Comparison of ENCODE assay signal across 8 mouse cellular contexts in the genomic region with DNA sequence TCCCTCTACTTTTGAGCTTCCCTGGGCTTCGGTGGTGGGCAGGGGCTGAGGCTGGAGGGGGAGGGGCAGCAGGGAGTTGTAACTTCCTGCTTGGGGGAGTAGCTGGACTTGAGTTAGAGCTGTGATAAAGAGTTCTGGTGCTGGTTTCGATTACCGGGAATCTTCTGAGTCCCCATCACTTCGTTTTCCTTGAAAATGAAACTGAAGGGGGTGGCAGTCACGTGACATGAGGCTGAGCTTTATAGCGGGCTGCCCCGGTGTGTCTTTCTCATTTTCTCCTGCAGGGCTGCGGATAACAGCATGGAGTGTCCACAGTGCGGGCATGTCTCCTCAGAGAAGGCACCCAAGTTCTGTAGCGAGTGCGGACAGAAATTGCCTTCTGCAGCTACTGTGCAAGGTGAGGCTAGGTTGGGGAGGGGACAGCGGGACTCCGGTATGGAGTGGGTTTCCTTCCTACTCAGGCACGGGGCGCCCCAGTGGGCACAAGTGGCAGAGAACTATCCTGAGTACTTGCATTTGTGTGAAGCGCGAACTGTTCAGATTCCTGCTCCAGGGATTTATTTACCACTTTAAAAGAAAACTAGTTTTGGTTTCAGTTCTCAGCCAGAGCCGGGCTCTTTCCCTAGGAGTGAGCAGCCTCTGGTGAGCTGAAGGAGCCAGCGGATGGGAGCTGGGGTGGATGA. TPM values are rescaled to one million over a fixed set of nuclear protein-coding genes. Genes with fewer than 3 reads are reported as not detected.
DNase-seq lines count a peak whose midpoint lies in the region; ATAC-seq lines count a peak whose summit lies in the region.

Gene Rnf213 (plus strand): TSS at position 301 of the 683 bp plus-strand sequence.

- DNase-seq in CD4-positive helper T cell, adult 2 months (ENCODE audit: low read depth, low spot score) = peak; percentile 82
- DNase-seq in adrenal gland, postnatal 10 days = peak; percentile 79
- DNase-seq in neural tube, embryonic 10.5 days (ENCODE audit: extremely low spot score, low spot score) = peak; percentile 66

- peak within 1 kb of the TSS; percentile 77 for H3K9ac ChIP-seq in heart, embryonic 14.5 days (ENCODE audit: low read length)
- peak within 1 kb of the TSS; percentile 69 for H3K9ac ChIP-seq in kidney, embryonic 16.5 days (replicated peaks; ENCODE audit: low read length)
- peak within 1 kb of the TSS; percentile 73 for H3K9ac ChIP-seq in liver, embryonic 16.5 days (ENCODE audit: low read depth, low read length)
- peak within 1 kb of the TSS; percentile 74 for H3K9ac ChIP-seq in stomach, embryonic 16.5 days (ENCODE audit: low read length)

- H3K4me2 ChIP-seq in heart, embryonic 14.5 days (ENCODE audit: low read length) = peak within 1 kb of the TSS; percentile 96
- H3K4me2 ChIP-seq in kidney, embryonic 16.5 days (replicated peaks; ENCODE audit: low read depth, low read length) = peak within 1 kb of the TSS; percentile 85
- peak within 1 kb of the TSS; percentile 95 for H3K4me2 ChIP-seq in liver, embryonic 16.5 days (ENCODE audit: low read depth, low read length)
- peak within 1 kb of the TSS; percentile 79 for H3K4me2 ChIP-seq in stomach, embryonic 16.5 days (ENCODE audit: low read depth, low read length)

- H3K4me3 ChIP-seq in heart, embryonic 14.5 days (ENCODE audit: control insufficient read depth in 1 of 2, insufficient read depth in 1 of 2, low read depth in 1 of 2, low read length in 2 of 2) = peak within 1 kb of the TSS; percentile 58 to 96
- H3K4me3 ChIP-seq in kidney, embryonic 16.5 days (ENCODE audit: low read length) = peak within 1 kb of the TSS; percentile 69
- peak within 1 kb of the TSS; percentile 75 for H3K4me3 ChIP-seq in liver, embryonic 16.5 days (ENCODE audit: low read depth, low read length)
- H3K4me3 ChIP-seq in stomach, embryonic 16.5 days (replicated peaks; ENCODE audit: low read length) = peak within 1 kb of the TSS; percentile 73

- H3K27ac ChIP-seq in heart, embryonic 14.5 days (replicated peaks in 1 of 2; ENCODE audit: control insufficient read depth in 1 of 2, insufficient read depth in 1 of 2, low read depth in 2 of 2, low read length in 2 of 2) = peak within 1 kb of the TSS; percentile 76 to 98
- H3K27ac ChIP-seq in kidney, embryonic 16.5 days (ENCODE audit: low read length) = peak within 1 kb of the TSS; percentile 75
- peak within 1 kb of the TSS; percentile 75 for H3K27ac ChIP-seq in liver, embryonic 16.5 days (ENCODE audit: low read length)
- H3K27ac ChIP-seq in stomach, embryonic 16.5 days (ENCODE audit: low read length) = peak within 1 kb of the TSS; percentile 75

- H3K27me3 ChIP-seq in heart, embryonic 14.5 days (ENCODE audit: control insufficient read depth, insufficient read depth, low read length) = no peaks in the 10 kb centered on the region
- H3K27me3 ChIP-seq in kidney, embryonic 16.5 days (ENCODE audit: insufficient read depth, low read length) = peaks cover 19% of the 10 kb centered on the region
- H3K27me3 ChIP-seq in liver, embryonic 16.5 days (ENCODE audit: control insufficient read depth, insufficient read depth, low read depth, low read length) = peaks cover 19% of the 10 kb centered on the region
- H3K27me3 ChIP-seq in stomach, embryonic 16.5 days (ENCODE audit: control insufficient read depth, insufficient read depth, low read length) = no peaks in the 10 kb centered on the region

- H3K9me3 ChIP-seq in heart, embryonic 14.5 days (ENCODE audit: control insufficient read depth, low read length) = no peaks in the 10 kb centered on the region
- no peaks in the 10 kb centered on the region for H3K9me3 ChIP-seq in kidney, embryonic 16.5 days (ENCODE audit: low read length)
- H3K9me3 ChIP-seq in liver, embryonic 16.5 days (replicated peaks; ENCODE audit: control insufficient read depth, low read length) = no peaks in the 10 kb centered on the region
- H3K9me3 ChIP-seq in stomach, embryonic 16.5 days (replicated peaks; ENCODE audit: control insufficient read depth, low read length) = no peaks in the 10 kb centered on the region

- ATAC-seq in erythroid progenitor cell, adult 5-6 weeks (replicated peaks; ENCODE audit: low FRiP score, poor library complexity, severe bottlenecking) = peak; percentile 64
- ATAC-seq in heart, embryonic 14.5 days (ENCODE audit: insufficient number of reproducible peaks, insufficient read depth, low FRiP score, low read depth) = 0 out of 2 replicates have a peak, but pooled peaks have one; percentile 15
- ATAC-seq in kidney, embryonic 16.5 days (ENCODE audit: low FRiP score, low TSS enrichment) = peak; percentile 40; the same call in 1 of the 2 replicates
- peak; percentile 44 for ATAC-seq in liver, embryonic 16.5 days (ENCODE audit: low read depth)
- ATAC-seq in stomach, embryonic 16.5 days (ENCODE audit: insufficient read depth, low FRiP score) = peak; percentile 54; the same call in 1 of the 2 replicates

- H3K36me3 ChIP-seq in heart, embryonic 14.5 days (ENCODE audit: control insufficient read depth, insufficient read depth, low read length) = peaks cover 9% of the 10 kb centered on the region; the same call in 1 of the 2 replicates
- H3K36me3 ChIP-seq in kidney, embryonic 16.5 days (ENCODE audit: insufficient read depth, low read length) = no peaks in the 10 kb centered on the region
- H3K36me3 ChIP-seq in liver, embryonic 16.5 days (ENCODE audit: control insufficient read depth, insufficient read depth) = no peaks in the 10 kb centered on the region
- no peaks in the 10 kb centered on the region for H3K36me3 ChIP-seq in stomach, embryonic 16.5 days (ENCODE audit: control insufficient read depth, insufficient read depth, low read length)

- peaks cover 22 to 30% of the 10 kb centered on the region in 2 experiments for H3K4me1 ChIP-seq in heart, embryonic 14.5 days (ENCODE audit: control insufficient read depth in 2 of 2, insufficient read depth in 2 of 2, low read length in 2 of 2)
- peaks cover 27% of the 10 kb centered on the region for H3K4me1 ChIP-seq in kidney, embryonic 16.5 days (ENCODE audit: insufficient read depth, low read length)
- H3K4me1 ChIP-seq in liver, embryonic 16.5 days (ENCODE audit: control insufficient read depth, low read depth, low read length) = peaks cover 33% of the 10 kb centered on the region
- peaks cover 34% of the 10 kb centered on the region for H3K4me1 ChIP-seq in stomach, embryonic 16.5 days (ENCODE audit: control insufficient read depth, insufficient read depth, low read length)

- WGBS in heart, embryonic 14.5 days = 1% methylated on average over 19 of the region's 19 CpGs
- 1% methylated on average over 19 of the region's 19 CpGs for WGBS in kidney, embryonic 16.5 days
- WGBS in liver, embryonic 16.5 days (ENCODE audit: insufficient replicate concordance) = 1% methylated on average over 19 of the region's 19 CpGs
- under 1% methylated on average over 19 of the region's 19 CpGs for WGBS in stomach, embryonic 16.5 days

RNA-seq across cellular contexts. Expression of gene Rnf213, which starts in this region (rescaled TPM):
- 10 to 100 TPM; 19.7 to 29.9 TPM for total RNA-seq in adrenal gland, postnatal 10 days (2021)
- total RNA-seq in erythroid progenitor cell, adult 5-6 weeks (2015; ENCODE audit: low replicate concordance) = 83.4 and 100 TPM in 2 replicates
- total RNA-seq in erythroid progenitor cell, adult 5-6 weeks (2017; ENCODE audit: low replicate concordance) = 79.2 and 88.4 TPM in 2 replicates
- 12.0 and 12.4 TPM in 2 replicates for polyA plus RNA-seq in heart, embryonic 14.5 days (2014; fragmentation: Nextera tagmentation; extraction: Ambion mirVana)
- polyA plus RNA-seq in kidney, embryonic 16.5 days (2015; fragmentation: Nextera tagmentation; extraction: Ambion mirVana) = 5.5 and 5.6 TPM in 2 replicates
- polyA plus RNA-seq in liver, embryonic 16.5 days (2015; fragmentation: Nextera tagmentation; extraction: Ambion mirVana) = 2.5 and 3.3 TPM in 2 replicates
- polyA plus RNA-seq in stomach, embryonic 16.5 days (2015; fragmentation: Nextera tagmentation; extraction: Ambion mirVana) = 6.6 and 7.3 TPM in 2 replicates

Comparison
In these comparisons a context has a peak if more than half of its experiments do, and no peak if none do; other contexts are left out.
1. Peak in every context shown above with its lines: DNase-seq, ATAC-seq, H3K4me3 ChIP-seq and H3K27ac ChIP-seq.